Mouse (Mus musculus): Measurements from ENCODE around the gene Metap1. TPM values are rescaled to one million over a fixed set of nuclear protein-coding genes. Genes with fewer than 3 reads are reported as not detected.
A peak's percentile ranks its signal among the peaks of the same experiment; 100 is the strongest.

Metap1 gene
- polyA plus RNA-seq, 1 experiment from 2014 or later: 54.2 TPM

GRCm38 (mm10) chr3:138514749-138515148, 25.4 kb upstream of the Metap1 start:
- Histone ChIP-seq H3K27ac (replicated peaks; ENCODE audit: low read depth, low read length) (no peak overlapping the region), H3K9me3 (replicated peaks; ENCODE audit: control insufficient read depth, low read length) (no peaks in the 10 kb centered on the region), H3K9ac (replicated peaks; ENCODE audit: low read length) (no peak overlapping the region), H3K36me3 (replicated peaks; ENCODE audit: control insufficient read depth, insufficient read depth, low read depth, low read length) (no peaks in the 10 kb centered on the region), H3K4me1 (ENCODE audit: control insufficient read depth, insufficient read depth, low read length) (no peaks in the 10 kb centered on the region), H3K27me3 (ENCODE audit: control insufficient read depth, insufficient read depth, low read length) (no peaks in the 10 kb centered on the region), H3K4me3 (ENCODE audit: low read depth, low read length) (no peak overlapping the region), H3K4me2 (ENCODE audit: low read depth, low read length) (no peak overlapping the region)
- DNase-seq (ENCODE audit: low spot score) (no peak), ATAC-seq (replicated peaks; ENCODE audit: insufficient number of reproducible peaks, low FRiP score, low TSS enrichment, low read depth) (no peak)
- 65% methylated on average over 3 of the region's 3 CpGs for WGBS

GRCm38 (mm10) chr3:138513243-138513642, 23.9 kb upstream of the Metap1 start:
- Histone ChIP-seq H3K9ac (replicated peaks; ENCODE audit: low read length) (no peak overlapping the region), H3K4me1 (ENCODE audit: control insufficient read depth, insufficient read depth, low read length) (no peaks in the 10 kb centered on the region), H3K9me3 (replicated peaks; ENCODE audit: control insufficient read depth, low read length) (no peaks in the 10 kb centered on the region), H3K27me3 (ENCODE audit: control insufficient read depth, insufficient read depth, low read length) (no peaks in the 10 kb centered on the region), H3K4me2 (ENCODE audit: low read depth, low read length) (no peak overlapping the region), H3K4me3 (ENCODE audit: low read depth, low read length) (no peak overlapping the region), H3K27ac (replicated peaks; ENCODE audit: low read depth, low read length) (no peak overlapping the region), H3K36me3 (replicated peaks; ENCODE audit: control insufficient read depth, insufficient read depth, low read depth, low read length) (no peaks in the 10 kb centered on the region)
- 72% methylated on average over 12 of the region's 12 CpGs for WGBS
- DNase-seq (ENCODE audit: low spot score) (no peak), ATAC-seq (replicated peaks; ENCODE audit: insufficient number of reproducible peaks, low FRiP score, low TSS enrichment, low read depth) (no peak)

- DNase-seq (ENCODE audit: low spot score): no peak
These were observed 21.2 kb upstream of the Metap1 start for GRCm38 (mm10) chr3:138510471-138510870.

GRCm38 (mm10) chr3:138509581-138509980, 20.3 kb upstream of the Metap1 start:
- Histone ChIP-seq H3K9ac (replicated peaks; ENCODE audit: low read length) (no peak overlapping the region), H3K27ac (replicated peaks; ENCODE audit: low read depth, low read length) (no peak overlapping the region), H3K4me1 (ENCODE audit: control insufficient read depth, insufficient read depth, low read length) (no peaks in the 10 kb centered on the region), H3K9me3 (replicated peaks; ENCODE audit: control insufficient read depth, low read length) (no peaks in the 10 kb centered on the region), H3K27me3 (ENCODE audit: control insufficient read depth, insufficient read depth, low read length) (no peaks in the 10 kb centered on the region), H3K4me2 (ENCODE audit: low read depth, low read length) (no peak overlapping the region), H3K36me3 (replicated peaks; ENCODE audit: control insufficient read depth, insufficient read depth, low read depth, low read length) (no peaks in the 10 kb centered on the region), H3K4me3 (ENCODE audit: low read depth, low read length) (no peak overlapping the region)
- ATAC-seq (replicated peaks; ENCODE audit: insufficient number of reproducible peaks, low FRiP score, low TSS enrichment, low read depth) (no peak), DNase-seq (ENCODE audit: low spot score) (no peak)
- WGBS: 87% methylated on average over 2 of the region's 2 CpGs

More at GRCm38 (mm10) chr3:138510471-138510870, 21.2 kb upstream of the Metap1 start:
- no peaks in the 10 kb centered on the region for H3K9me3 ChIP-seq (replicated peaks; ENCODE audit: control insufficient read depth, low read length)
- H3K27ac ChIP-seq (replicated peaks; ENCODE audit: low read depth, low read length): no peak overlapping the region
- no peak for ATAC-seq (replicated peaks; ENCODE audit: insufficient number of reproducible peaks, low FRiP score, low TSS enrichment, low read depth)
- H3K9ac ChIP-seq (replicated peaks; ENCODE audit: low read length): no peak overlapping the region
- H3K4me2 ChIP-seq (ENCODE audit: low read depth, low read length): no peak overlapping the region
- H3K4me3 ChIP-seq (ENCODE audit: low read depth, low read length): no peak overlapping the region
- H3K27me3 ChIP-seq (ENCODE audit: control insufficient read depth, insufficient read depth, low read length): no peaks in the 10 kb centered on the region
- no peaks in the 10 kb centered on the region for H3K4me1 ChIP-seq (ENCODE audit: control insufficient read depth, insufficient read depth, low read length)
- WGBS: 72% methylated on average over 5 of the region's 5 CpGs
- H3K36me3 ChIP-seq (replicated peaks; ENCODE audit: control insufficient read depth, insufficient read depth, low read depth, low read length): no peaks in the 10 kb centered on the region

GRCm38 (mm10) chr3:138506749-138507148, 17.4 kb upstream of the Metap1 start:
- no peaks in the 10 kb centered on the region for H3K9me3 ChIP-seq (replicated peaks; ENCODE audit: control insufficient read depth, low read length)
- no peak for ATAC-seq (replicated peaks; ENCODE audit: insufficient number of reproducible peaks, low FRiP score, low TSS enrichment, low read depth)
- no peaks in the 10 kb centered on the region for H3K27me3 ChIP-seq (ENCODE audit: control insufficient read depth, insufficient read depth, low read length)
- H3K9ac ChIP-seq (replicated peaks; ENCODE audit: low read length): no peak overlapping the region
- 62% methylated on average over 6 of the region's 6 CpGs for WGBS
- H3K4me1 ChIP-seq (ENCODE audit: control insufficient read depth, insufficient read depth, low read length): no peaks in the 10 kb centered on the region
- no peak overlapping the region for H3K4me2 ChIP-seq (ENCODE audit: low read depth, low read length)
- H3K4me3 ChIP-seq (ENCODE audit: low read depth, low read length): no peak overlapping the region
- no peaks in the 10 kb centered on the region for H3K36me3 ChIP-seq (replicated peaks; ENCODE audit: control insufficient read depth, insufficient read depth, low read depth, low read length)
- no peak overlapping the region for H3K27ac ChIP-seq (replicated peaks; ENCODE audit: low read depth, low read length)
- DNase-seq (ENCODE audit: low spot score): peak; percentile 59

- no peaks in the 10 kb centered on the region for H3K9me3 ChIP-seq (replicated peaks; ENCODE audit: control insufficient read depth, low read length)
- H3K4me3 ChIP-seq (ENCODE audit: low read depth, low read length): no peak overlapping the region
- ATAC-seq (replicated peaks; ENCODE audit: insufficient number of reproducible peaks, low FRiP score, low TSS enrichment, low read depth) (no peak), DNase-seq (ENCODE audit: low spot score) (no peak)
- H3K27me3 ChIP-seq (ENCODE audit: control insufficient read depth, insufficient read depth, low read length): no peaks in the 10 kb centered on the region
- H3K4me1 ChIP-seq (ENCODE audit: control insufficient read depth, insufficient read depth, low read length): no peaks in the 10 kb centered on the region
- no peak overlapping the region for H3K4me2 ChIP-seq (ENCODE audit: low read depth, low read length)
- WGBS: 90% methylated on average over 11 of the region's 11 CpGs
- H3K9ac ChIP-seq (replicated peaks; ENCODE audit: low read length): no peak overlapping the region
- H3K27ac ChIP-seq (replicated peaks; ENCODE audit: low read depth, low read length): no peak overlapping the region
- no peaks in the 10 kb centered on the region for H3K36me3 ChIP-seq (replicated peaks; ENCODE audit: control insufficient read depth, insufficient read depth, low read depth, low read length)
These were observed 14.4 kb upstream of the Metap1 start for GRCm38 (mm10) chr3:138503754-138504153.

- no peak overlapping the region for H3K4me3 ChIP-seq (ENCODE audit: low read depth, low read length)
- H3K36me3 ChIP-seq (replicated peaks; ENCODE audit: control insufficient read depth, insufficient read depth, low read depth, low read length): no peaks in the 10 kb centered on the region
- 56% methylated on average over 15 of the region's 15 CpGs for WGBS
- H3K4me2 ChIP-seq (ENCODE audit: low read depth, low read length): no peak overlapping the region
- H3K9me3 ChIP-seq (replicated peaks; ENCODE audit: control insufficient read depth, low read length): no peaks in the 10 kb centered on the region
- no peaks in the 10 kb centered on the region for H3K27me3 ChIP-seq (ENCODE audit: control insufficient read depth, insufficient read depth, low read length)
- no peak overlapping the region for H3K27ac ChIP-seq (replicated peaks; ENCODE audit: low read depth, low read length)
- no peaks in the 10 kb centered on the region for H3K4me1 ChIP-seq (ENCODE audit: control insufficient read depth, insufficient read depth, low read length)
- DNase-seq (ENCODE audit: low spot score): peak; percentile 10
- ATAC-seq (replicated peaks; ENCODE audit: insufficient number of reproducible peaks, low FRiP score, low TSS enrichment, low read depth): peak; percentile 42; the same call in 1 of the 2 replicates
- no peak overlapping the region for H3K9ac ChIP-seq (replicated peaks; ENCODE audit: low read length)
These were observed 10.8 kb upstream of the Metap1 start for GRCm38 (mm10) chr3:138499854-138500740.

- no peak overlapping the region for H3K4me2 ChIP-seq (ENCODE audit: low read depth, low read length)
- no peak overlapping the region for H3K9ac ChIP-seq (replicated peaks; ENCODE audit: low read length)
- no peak overlapping the region for H3K27ac ChIP-seq (replicated peaks; ENCODE audit: low read depth, low read length)
- 58% methylated on average over 4 of the region's 4 CpGs for WGBS
- H3K27me3 ChIP-seq (ENCODE audit: control insufficient read depth, insufficient read depth, low read length): no peaks in the 10 kb centered on the region
- DNase-seq (ENCODE audit: low spot score): no peak
- ATAC-seq (replicated peaks; ENCODE audit: insufficient number of reproducible peaks, low FRiP score, low TSS enrichment, low read depth): no peak
- H3K4me1 ChIP-seq (ENCODE audit: control insufficient read depth, insufficient read depth, low read length): no peaks in the 10 kb centered on the region
- H3K4me3 ChIP-seq (ENCODE audit: low read depth, low read length): no peak overlapping the region
- no peaks in the 10 kb centered on the region for H3K36me3 ChIP-seq (replicated peaks; ENCODE audit: control insufficient read depth, insufficient read depth, low read depth, low read length)
- H3K9me3 ChIP-seq (replicated peaks; ENCODE audit: control insufficient read depth, low read length): no peaks in the 10 kb centered on the region
These were observed 9.4 kb upstream of the Metap1 start for GRCm38 (mm10) chr3:138498731-138499130.

Data from embryonic facial prominence, embryonic 11.5 days (tissue).